Mouse (Mus musculus): Measurements from ENCODE around the gene Gusb. TPM values are rescaled to one million over a fixed set of nuclear protein-coding genes. Genes with fewer than 3 reads are reported as not detected.
"Not testable (repeated sequence)": the region's sequence is repeated elsewhere in the genome, so short reads cannot be mapped to it uniquely, and the experiment has no call there.

The Gusb gene
- total RNA-seq (2021) = 10 to 100 TPM; 10.4 to 12.6 TPM

GRCm38 (mm10) chr5:130002301-130003146 lies at the start of gene Gusb:
Gusb (minus strand) TSS chr5:130003049.
- peak; percentile 35 to 54 for DNase-seq (ENCODE audit: extremely low spot score in 1 of 2, low spot score in 1 of 2)

- no peak for DNase-seq (ENCODE audit: extremely low spot score in 1 of 2, low spot score in 1 of 2)
These were observed 49.7 kb upstream of the Gusb start for GRCm38 (mm10) chr5:130052510-130052909.

GRCm38 (mm10) chr5:130051073-130051860 lies 48.4 kb upstream of the Gusb start:
- DNase-seq (ENCODE audit: extremely low spot score in 1 of 2, low spot score in 1 of 2) = no peak

- DNase-seq (ENCODE audit: extremely low spot score in 1 of 2, low spot score in 1 of 2) = no peak
These were observed 47.6 kb upstream of the Gusb start for GRCm38 (mm10) chr5:130050416-130050815.

GRCm38 (mm10) chr5:130048786-130049520 lies 46.1 kb upstream of the Gusb start:
- DNase-seq (ENCODE audit: extremely low spot score in 1 of 2, low spot score in 1 of 2) = no peak

- DNase-seq (ENCODE audit: extremely low spot score in 1 of 2, low spot score in 1 of 2) = no peak
These were observed 44.2 kb upstream of the Gusb start for GRCm38 (mm10) chr5:130047013-130047412.

GRCm38 (mm10) chr5:130046589-130046988 lies 43.7 kb upstream of the Gusb start:
- DNase-seq (ENCODE audit: extremely low spot score in 1 of 2, low spot score in 1 of 2) = no peak

GRCm38 (mm10) chr5:130046100-130046499 lies 43.3 kb upstream of the Gusb start:
- no peak for DNase-seq (ENCODE audit: extremely low spot score in 1 of 2, low spot score in 1 of 2)

- DNase-seq (ENCODE audit: extremely low spot score in 1 of 2, low spot score in 1 of 2) = peak in 1 of 2 experiments; percentile 40
These were observed 41.4 kb upstream of the Gusb start for GRCm38 (mm10) chr5:130044201-130044695.

GRCm38 (mm10) chr5:130043741-130044140 lies 40.9 kb upstream of the Gusb start:
- no peak for DNase-seq (ENCODE audit: extremely low spot score in 1 of 2, low spot score in 1 of 2)

- no peak for DNase-seq (ENCODE audit: extremely low spot score in 1 of 2, low spot score in 1 of 2)
These were observed 38.4 kb upstream of the Gusb start for GRCm38 (mm10) chr5:130041262-130041661.

- DNase-seq (ENCODE audit: extremely low spot score in 1 of 2, low spot score in 1 of 2) = no peak
These were observed 37.9 kb upstream of the Gusb start for GRCm38 (mm10) chr5:130040797-130041196.

- DNase-seq (ENCODE audit: extremely low spot score in 1 of 2, low spot score in 1 of 2) = peak; percentile 31 to 51
These were observed 35.1 kb upstream of the Gusb start for GRCm38 (mm10) chr5:130037752-130038455.

GRCm38 (mm10) chr5:130036300-130036699 lies 33.5 kb upstream of the Gusb start:
- not testable (repeated sequence) for DNase-seq (ENCODE audit: extremely low spot score in 1 of 2, low spot score in 1 of 2)

- DNase-seq (ENCODE audit: extremely low spot score in 1 of 2, low spot score in 1 of 2) = no peak
These were observed 31.0 kb upstream of the Gusb start for GRCm38 (mm10) chr5:130033869-130034268.

GRCm38 (mm10) chr5:130031410-130032390 lies 28.9 kb upstream of the Gusb start:
- no peak for DNase-seq (ENCODE audit: extremely low spot score in 1 of 2, low spot score in 1 of 2)

GRCm38 (mm10) chr5:130029142-130029897 lies 26.5 kb upstream of the Gusb start, which contains the start of the genes Asl and Crcp:
Asl (minus strand) TSS chr5:130029247.
Crcp (plus strand) TSS chr5:130029290.
- DNase-seq (ENCODE audit: extremely low spot score in 1 of 2, low spot score in 1 of 2) = peak; percentile 84 to 86

- no peak for DNase-seq (ENCODE audit: extremely low spot score in 1 of 2, low spot score in 1 of 2)
These were observed 24.8 kb upstream of the Gusb start for GRCm38 (mm10) chr5:130027696-130028095.

Measured in layer of hippocampus, postnatal 25 days (tissue).